Comparison of ENCODE assay signal across 25 mouse cellular contexts in the genomic region with DNA sequence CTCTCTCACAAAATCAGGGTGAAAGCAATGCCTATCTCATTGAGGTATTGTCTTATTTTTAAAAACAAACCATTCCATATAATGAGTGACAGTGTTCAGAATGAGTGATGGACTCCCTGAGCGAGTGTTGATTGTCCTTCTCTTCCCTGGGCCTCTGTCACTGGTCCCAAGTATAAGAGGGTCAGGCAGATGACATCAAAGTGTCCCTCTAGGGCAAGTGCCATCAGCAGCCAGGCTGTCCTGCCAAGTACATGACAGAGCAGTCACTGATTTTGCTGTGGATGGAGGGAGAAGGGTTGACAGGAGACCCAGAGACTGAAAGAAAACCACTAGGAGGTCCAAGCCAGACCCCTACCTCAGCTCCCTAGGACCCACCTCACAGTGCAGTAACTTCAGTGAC. TPM values are rescaled to one million over a fixed set of nuclear protein-coding genes. Genes with fewer than 3 reads are reported as not detected.
A peak's percentile ranks its signal among the peaks of the same experiment; 100 is the strongest.
DNase-seq lines count a peak whose midpoint lies in the region; ATAC-seq and TF ChIP-seq lines count a peak whose summit lies in the region.
"Had no signal": no experiment of that assay in that cellular context is flagged by ENCODE, and none has a peak within 500 bp of the region (broad histone marks: within the 10 kb centered on the region; RNA-seq: fewer than 3 reads in every experiment).

No protein-coding gene starts in this region.

- H3K4me3 ChIP-seq in heart, adult 2 months, result no peak overlapping the region
- H3K4me3 ChIP-seq in heart, postnatal 0 days (ENCODE audit: low read depth, low read length), result no peak overlapping the region
- no peak overlapping the region for H3K4me3 ChIP-seq in intestine, postnatal 0 days (ENCODE audit: low read depth, low read length)
- H3K4me3 ChIP-seq: embryonic facial prominence, embryonic 12.5 days; embryonic facial prominence, embryonic 15.5 days; hindbrain, embryonic 12.5 days; hindbrain, embryonic 15.5 days; kidney, embryonic 15.5 days had no signal

- H3K27ac ChIP-seq in heart, adult 2 months, result peak overlapping the region; percentile 85
- H3K27ac ChIP-seq in heart, postnatal 0 days (ENCODE audit: low read depth), result peak overlapping the region; percentile 46
- H3K27ac ChIP-seq in intestine, postnatal 0 days (ENCODE audit: low read depth, low read length), result no peak overlapping the region
- H3K27ac ChIP-seq: embryonic facial prominence, embryonic 12.5 days; embryonic facial prominence, embryonic 15.5 days; hindbrain, embryonic 12.5 days; hindbrain, embryonic 15.5 days; kidney, embryonic 15.5 days had no signal

- TF ChIP-seq EP300 in heart, adult 2 months (IDR thresholded peaks at IDR 0.05; ENCODE audit: insufficient read depth, low read depth, low read length), result 0 out of 2 replicates have a peak, but pooled peaks have one; percentile 62
- no peak for TF ChIP-seq EP300 in heart, postnatal 0 days (IDR thresholded peaks at IDR 0.05; ENCODE audit: low read depth)

- no peaks in the 10 kb centered on the region for H3K9me3 ChIP-seq in heart, postnatal 0 days (replicated peaks; ENCODE audit: control insufficient read depth, low read length)
- H3K9me3 ChIP-seq in intestine, postnatal 0 days (ENCODE audit: control insufficient read depth), result no peaks in the 10 kb centered on the region
- H3K9me3 ChIP-seq: embryonic facial prominence, embryonic 12.5 days; embryonic facial prominence, embryonic 15.5 days; hindbrain, embryonic 12.5 days; hindbrain, embryonic 15.5 days; kidney, embryonic 15.5 days had no signal

- WGBS in heart, adult 2 months, result 67% methylated on average over 1 of the region's 1 CpGs
- WGBS in heart, postnatal 0 days, result 81% methylated on average over 1 of the region's 1 CpGs
- 94% methylated on average over 1 of the region's 1 CpGs for WGBS in intestine, postnatal 0 days

- intact Hi-C loops in gastrocnemius, postnatal 36 days (cut with DNase I), result no loop called here
- intact Hi-C loops in heart, adult 2 months (cut with DNase I), result no loop called here
- intact Hi-C loops in heart, postnatal 14 days (cut with DNase I), result no loop called here

- H3K36me3 ChIP-seq in heart, adult 2 months (ENCODE audit: control insufficient read depth, insufficient read depth, low read length), result peaks cover 4% of the 10 kb centered on the region
- no peaks in the 10 kb centered on the region for H3K36me3 ChIP-seq in heart, postnatal 0 days (replicated peaks; ENCODE audit: control insufficient read depth, insufficient read depth, low read length)
- H3K36me3 ChIP-seq in intestine, postnatal 0 days (ENCODE audit: control insufficient read depth, insufficient read depth), result no peaks in the 10 kb centered on the region
- H3K36me3 ChIP-seq: embryonic facial prominence, embryonic 12.5 days; embryonic facial prominence, embryonic 15.5 days; hindbrain, embryonic 12.5 days; hindbrain, embryonic 15.5 days; kidney, embryonic 15.5 days had no signal

- peak; percentile 60 for DNase-seq in gastrocnemius, postnatal 25 days
- no peak for DNase-seq in gastrocnemius, postnatal 36 days
- peak in 1 of 2 experiments; percentile 37 for DNase-seq in heart, adult 2 months
- no peak for DNase-seq in heart, adult 8-10 months (ENCODE audit: low spot score)
- no peak for DNase-seq in heart, postnatal 0 days (ENCODE audit: low spot score)
- DNase-seq in heart, postnatal 14 days, result no peak
- DNase-seq: adrenal gland, adult 2 months; adrenal gland, postnatal 14 days; cerebellum, adult 11 months; cerebellum, adult 2 months; cerebellum, adult 9-11 months; cerebellum, postnatal 25 days; forebrain, postnatal 0 days; gastrocnemius, postnatal 14 days; kidney, adult 11 months; kidney, adult 8-10 months had no signal

- no peak for ATAC-seq in heart, postnatal 0 days (ENCODE audit: insufficient read depth, low read depth)
- no peak for ATAC-seq in intestine, postnatal 0 days
- ATAC-seq: CD4-positive, CD25-positive, alpha-beta regulatory T cell, adult 4 months; forebrain, embryonic 14.5 days; forebrain, postnatal 0 days had no signal

- H3K4me2 ChIP-seq in heart, postnatal 0 days (ENCODE audit: low read depth, low read length), result no peak overlapping the region
- no peak overlapping the region for H3K4me2 ChIP-seq in intestine, postnatal 0 days (replicated peaks; ENCODE audit: low read depth)
- H3K4me2 ChIP-seq: embryonic facial prominence, embryonic 12.5 days; embryonic facial prominence, embryonic 15.5 days; hindbrain, embryonic 12.5 days; hindbrain, embryonic 15.5 days; kidney, embryonic 15.5 days had no signal

- no peak overlapping the region for H3K9ac ChIP-seq in heart, adult 2 months (ENCODE audit: low read depth, low read length)
- H3K9ac ChIP-seq in heart, postnatal 0 days (replicated peaks; ENCODE audit: low read depth, low read length), result no peak overlapping the region
- H3K9ac ChIP-seq in intestine, postnatal 0 days (ENCODE audit: low read depth, low read length), result no peak overlapping the region
- H3K9ac ChIP-seq: embryonic facial prominence, embryonic 12.5 days; embryonic facial prominence, embryonic 15.5 days; forebrain, postnatal 0 days; hindbrain, embryonic 12.5 days; hindbrain, embryonic 15.5 days; kidney, embryonic 15.5 days had no signal

- H3K4me1 ChIP-seq in heart, adult 2 months (ENCODE audit: control insufficient read depth, insufficient read depth, low read length), result 0 out of 2 replicates have a peak, but pooled peaks cover 1% of the 10 kb centered on the region
- peaks cover 25% of the 10 kb centered on the region for H3K4me1 ChIP-seq in heart, postnatal 0 days (ENCODE audit: control insufficient read depth, insufficient read depth)
- no peaks in the 10 kb centered on the region for H3K4me1 ChIP-seq in intestine, postnatal 0 days (replicated peaks; ENCODE audit: control insufficient read depth, insufficient read depth, low read length)
- H3K4me1 ChIP-seq: embryonic facial prominence, embryonic 12.5 days; hindbrain, embryonic 12.5 days; hindbrain, embryonic 15.5 days; kidney, embryonic 15.5 days had no signal

- H3K79me2 ChIP-seq in heart, adult 2 months (replicated peaks; ENCODE audit: control insufficient read depth, insufficient read depth, low read length), result no peaks in the 10 kb centered on the region

- no peaks in the 10 kb centered on the region for H3K27me3 ChIP-seq in heart, adult 2 months (ENCODE audit: control insufficient read depth, insufficient read depth, low read length)
- H3K27me3 ChIP-seq in heart, postnatal 0 days (ENCODE audit: control insufficient read depth, insufficient read depth, low read length), result no peaks in the 10 kb centered on the region
- H3K27me3 ChIP-seq in intestine, postnatal 0 days (replicated peaks; ENCODE audit: control insufficient read depth, insufficient read depth, low read length), result no peaks in the 10 kb centered on the region
- H3K27me3 ChIP-seq: embryonic facial prominence, embryonic 12.5 days; embryonic facial prominence, embryonic 15.5 days; hindbrain, embryonic 12.5 days; hindbrain, embryonic 15.5 days; kidney, embryonic 15.5 days had no signal

- TF ChIP-seq POLR2A in heart, adult 2 months (IDR thresholded peaks at IDR 0.05; ENCODE audit: insufficient read depth, low read depth, low read length), result no peak

- no peak for TF ChIP-seq CTCF in heart, adult 2 months (IDR thresholded peaks at IDR 0.05)
- no peak for TF ChIP-seq CTCF in heart, postnatal 0 days (IDR thresholded peaks at IDR 0.05; ENCODE audit: low read depth)
- TF ChIP-seq CTCF in intestine, postnatal 0 days (IDR thresholded peaks at IDR 0.05; ENCODE audit: low read depth), result no peak

RNA-seq across cellular contexts. Expression of a gene that starts 8.3 kb away (rescaled TPM):
- 100 to 1,000 TPM; 758 to 970 TPM for total RNA-seq in gastrocnemius, postnatal 25 days (2021)
- 1,000 to 10,000 TPM in 1 of 2 experiments, 100 to 1,000 TPM in 1; 950 to 1,118 TPM for total RNA-seq in gastrocnemius, postnatal 36 days (2021)
- 100 to 1,000 TPM; 335 to 392 TPM for total RNA-seq in heart, adult 2 months (2021)
- 46.3 and 76.5 TPM in 2 replicates for polyA plus RNA-seq in heart, adult 2 months (2012; rRNA removed)
- 100 to 1,000 TPM; 378 to 419 (median 409) TPM for total RNA-seq in heart, adult 8-10 months (2022)
- 30.7 and 34.6 TPM in 2 replicates for total RNA-seq in heart, postnatal 0 days (2014; rRNA removed; ENCODE audit: low replicate concordance)
- polyA plus RNA-seq in heart, postnatal 0 days (2015; fragmentation: Nextera tagmentation; extraction: Ambion mirVana), result 7.3 and 8.3 TPM in 2 replicates
- 100 to 1,000 TPM; 179 to 186 TPM for total RNA-seq in heart, postnatal 14 days (2021)
- 0.04 and 0.08 TPM in 2 replicates for polyA plus RNA-seq in intestine, postnatal 0 days (2015; fragmentation: Nextera tagmentation; extraction: Ambion mirVana)
- total RNA-seq: common myeloid progenitor, adult 5-6 weeks had no signal

RNA-seq across cellular contexts. Expression of a gene that starts 55.9 kb away (rescaled TPM):
- total RNA-seq in gastrocnemius, postnatal 25 days (2021), result 10 to 100 TPM; 10.3 to 10.5 TPM
- 10 to 100 TPM in 1 of 2 experiments, 1 to 10 TPM in 1; 9.7 to 12.6 TPM for total RNA-seq in gastrocnemius, postnatal 36 days (2021)
- total RNA-seq in heart, adult 2 months (2021), result 10 to 100 TPM; 13.1 to 14.6 TPM
- 9.7 and 20.8 TPM in 2 replicates for polyA plus RNA-seq in heart, adult 2 months (2012; rRNA removed)
- 10 to 100 TPM; 10.7 to 14.7 (median 12.1) TPM for total RNA-seq in heart, adult 8-10 months (2022)
- 32.1 and 34.0 TPM in 2 replicates for total RNA-seq in heart, postnatal 0 days (2014; rRNA removed; ENCODE audit: low replicate concordance)
- 18.9 and 19.2 TPM in 2 replicates for polyA plus RNA-seq in heart, postnatal 0 days (2015; fragmentation: Nextera tagmentation; extraction: Ambion mirVana)
- total RNA-seq in heart, postnatal 14 days (2021), result 10 to 100 TPM; 16.5 to 20.6 TPM
- 39.3 and 40.3 TPM in 2 replicates for polyA plus RNA-seq in intestine, postnatal 0 days (2015; fragmentation: Nextera tagmentation; extraction: Ambion mirVana)
